Mouse (Mus musculus): Measurements from ENCODE around the gene Jup.

DNA sequence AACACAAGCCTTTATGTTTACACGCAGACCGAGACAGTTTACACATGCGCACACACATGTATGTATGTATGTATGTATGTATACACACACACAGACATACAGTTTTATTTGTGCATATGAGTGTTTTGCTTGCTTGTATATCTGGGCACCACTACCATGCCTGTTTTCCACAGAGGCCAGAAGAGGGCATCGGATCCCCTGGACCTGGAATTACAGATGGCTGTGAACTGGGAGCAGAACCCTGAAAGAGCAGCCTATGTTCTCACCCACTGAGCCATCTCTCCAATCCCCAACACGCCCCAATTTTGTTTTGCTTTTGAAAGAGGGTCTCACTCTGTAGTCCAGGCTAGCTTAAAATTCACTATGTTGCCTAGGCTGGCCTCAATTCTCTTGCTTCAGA, 40.2 kb downstream of the Jup start:
- TF ChIP-seq CTCF (IDR thresholded peaks at IDR 0.05; ENCODE audit: borderline replicate concordance, insufficient read depth, low read length) = no peak
- no peak for TF ChIP-seq POLR2A (IDR thresholded peaks at IDR 0.05; ENCODE audit: low read depth, low read length)
